Mouse (Mus musculus) kidney, embryonic 14.5 days (tissue): ENCODE measurements around the gene Nmnat3. TPM values are rescaled to one million over a fixed set of nuclear protein-coding genes. Genes with fewer than 3 reads are reported as not detected.

Experiments used
- ATAC-seq: fragments of 200-750 bp; cut with Nextera tagmentation; 2 replicates; pipeline ENCODE4 v1.8.0; 2017; ENCODE audit warnings: moderate number of reproducible peaks, mild to moderate bottlenecking, moderate TSS enrichment, moderate library complexity; ENCODE audit not compliant: low FRiP score, low TSS enrichment
- H3K27ac ChIP-seq: fragments of 300-500 bp; sonication (generic); 2 replicates; pipeline ENCODE4 v1.5.1; 2014; ENCODE audit warnings: low read depth, mild to moderate bottlenecking, low read length, moderate library complexity, mixed read lengths
- H3K27me3 ChIP-seq: fragments of 300-500 bp; sonication (generic); 2 replicates; pipeline ENCODE4 v1.6.1; 2014; ENCODE audit warnings: mild to moderate bottlenecking, low read length; ENCODE audit not compliant: control insufficient read depth, insufficient read depth
- H3K36me3 ChIP-seq: fragments of 300-500 bp; sonication (generic); 2 replicates; pipeline ENCODE4 v1.6.1; 2014; ENCODE audit warnings: low read length, mixed read lengths; ENCODE audit not compliant: control insufficient read depth, insufficient read depth
- H3K4me1 ChIP-seq: fragments of 300-500 bp; sonication (generic); 2 replicates; pipeline ENCODE4 v1.6.1; 2014; ENCODE audit warnings: low read length, mixed read lengths; ENCODE audit not compliant: control insufficient read depth, insufficient read depth
- H3K4me2 ChIP-seq: fragments of 300-500 bp; sonication (generic); replicated peaks from 2 replicates; pipeline ENCODE4 v1.6.1; 2014; ENCODE audit warnings: low read depth, mild to moderate bottlenecking, low read length
- H3K4me3 ChIP-seq: fragments of 300-500 bp; sonication (generic); 2 replicates; pipeline ENCODE4 v1.5.1; 2014; ENCODE audit warnings: mild to moderate bottlenecking, low read length
- H3K9ac ChIP-seq: fragments of 300-500 bp; sonication (generic); 2 replicates; pipeline ENCODE4 v1.6.1; 2014; ENCODE audit warnings: low read depth, mild to moderate bottlenecking, low read length, moderate library complexity
- H3K9me3 ChIP-seq: fragments of 300-500 bp; sonication (generic); 2 replicates; pipeline ENCODE4 v1.6.1; 2016; ENCODE audit warnings: low read length; ENCODE audit not compliant: control insufficient read depth
- WGBS: fragments of 180-500 bp; shearing (Covaris S2); extraction: QIAGEN DNeasy Blood & Tissue Kit; methylation state at CpG from one replicate; pipeline ENCODE4 v1.1.7; 2014; 5-methylcytosine and 5-hydroxymethylcytosine counted together
- polyA plus RNA-seq: library from polyadenylated mRNA; unstranded; fragments of >200 nt; fragmentation: Nextera tagmentation; extraction: Ambion mirVana; gene quantifications from 2 replicates; pipeline ENCODE4 v1.2.1, GENCODE M21; 2014

Nmnat3 gene
- polyA plus RNA-seq, 1 experiment from 2014 or later, result 8.4 TPM

DNA sequence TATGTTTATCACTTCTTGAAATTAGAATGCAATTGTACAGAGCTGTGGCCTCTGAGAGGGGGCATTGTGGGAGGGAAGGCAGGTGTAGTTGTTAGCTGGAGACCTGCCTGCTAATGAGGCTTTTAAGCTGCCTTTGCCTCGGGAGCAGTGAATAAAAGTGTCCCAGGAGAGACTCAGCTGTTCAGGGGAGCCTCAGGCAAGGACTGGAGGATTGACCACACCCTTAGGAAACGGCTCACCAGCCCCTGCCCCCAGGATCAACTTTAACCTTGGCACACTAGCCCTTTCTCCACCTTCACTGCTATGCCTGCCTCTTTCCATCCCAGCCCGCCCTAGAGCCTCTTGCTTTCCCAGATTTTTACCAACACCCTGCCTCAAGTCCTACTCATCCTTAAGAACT is 31.6 kb downstream of the Nmnat3 start:
- Histone ChIP-seq H3K36me3 (no peaks in the 10 kb centered on the region), H3K4me2 (no peak overlapping the region), H3K9ac (no peak overlapping the region), H3K9me3 (no peaks in the 10 kb centered on the region; the same call in 1 of the 2 replicates), H3K27me3 (no peaks in the 10 kb centered on the region), H3K4me3 (no peak overlapping the region), H3K4me1 (no peaks in the 10 kb centered on the region), H3K27ac (no peak overlapping the region)
- WGBS, result 33% methylated on average over 3 of the region's 3 CpGs
- no peak for ATAC-seq

DNA sequence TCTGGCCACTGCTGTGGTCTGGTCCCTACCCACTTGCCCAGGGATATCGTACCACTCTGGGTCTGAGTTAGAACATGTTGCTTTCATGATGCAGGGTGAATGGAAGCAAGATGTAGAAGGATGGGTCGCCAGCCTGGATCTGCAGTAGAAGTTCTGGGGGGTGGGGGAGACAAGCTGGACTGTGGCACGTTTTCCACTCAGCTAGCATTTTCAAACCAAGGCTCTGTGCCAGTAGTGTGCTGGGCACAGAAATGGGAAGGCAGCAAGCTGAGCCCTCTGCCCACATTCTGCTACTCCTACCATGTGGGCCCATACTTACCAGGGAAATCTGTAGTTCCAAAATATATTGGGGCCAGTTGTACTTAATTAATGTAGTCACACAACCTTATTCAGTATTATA is 33.5 kb downstream of the Nmnat3 start:
- WGBS, result 88% methylated on average over 3 of the region's 3 CpGs
- Histone ChIP-seq H3K27ac (no peak overlapping the region), H3K4me2 (no peak overlapping the region)

DNA sequence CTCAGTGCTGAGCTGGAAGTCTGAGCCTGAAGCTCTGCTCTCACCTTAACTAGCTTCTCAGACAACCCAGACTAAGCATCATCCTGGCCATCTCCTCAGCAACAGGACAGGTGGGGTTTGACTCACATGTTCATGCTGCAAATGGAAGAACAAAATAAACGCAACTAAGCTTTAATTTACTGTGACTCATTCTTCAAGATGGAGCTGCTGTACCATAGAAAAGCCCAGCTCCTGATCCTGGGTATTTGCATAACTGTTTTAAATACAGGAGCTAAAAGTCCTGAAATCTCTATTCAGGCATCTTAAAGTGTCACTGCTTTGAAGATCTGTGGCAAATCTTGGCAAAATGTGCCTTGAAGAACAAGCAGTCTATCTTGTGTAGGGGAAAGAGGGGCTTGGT is 38.9 kb downstream of the Nmnat3 start:
- H3K4me1 ChIP-seq, result peaks cover 10% of the 10 kb centered on the region; the same call in 1 of the 2 replicates
- H3K27me3 ChIP-seq, result no peaks in the 10 kb centered on the region
- ATAC-seq, result no peak
- H3K27ac ChIP-seq, result no peak overlapping the region
- 86% methylated on average over 1 of the region's 1 CpGs for WGBS
- no peaks in the 10 kb centered on the region for H3K36me3 ChIP-seq
- no peak overlapping the region for H3K4me2 ChIP-seq
- no peaks in the 10 kb centered on the region; the same call in 1 of the 2 replicates for H3K9me3 ChIP-seq
- H3K9ac ChIP-seq, result no peak overlapping the region
- H3K4me3 ChIP-seq, result no peak overlapping the region

More for the DNA sequence above, 33.5 kb downstream of the Nmnat3 start:
- Histone ChIP-seq H3K4me3 (no peak overlapping the region), H3K4me1 (no peaks in the 10 kb centered on the region), H3K9me3 (no peaks in the 10 kb centered on the region; the same call in 1 of the 2 replicates), H3K9ac (no peak overlapping the region), H3K27me3 (no peaks in the 10 kb centered on the region), H3K36me3 (no peaks in the 10 kb centered on the region)
- no peak for ATAC-seq

DNA sequence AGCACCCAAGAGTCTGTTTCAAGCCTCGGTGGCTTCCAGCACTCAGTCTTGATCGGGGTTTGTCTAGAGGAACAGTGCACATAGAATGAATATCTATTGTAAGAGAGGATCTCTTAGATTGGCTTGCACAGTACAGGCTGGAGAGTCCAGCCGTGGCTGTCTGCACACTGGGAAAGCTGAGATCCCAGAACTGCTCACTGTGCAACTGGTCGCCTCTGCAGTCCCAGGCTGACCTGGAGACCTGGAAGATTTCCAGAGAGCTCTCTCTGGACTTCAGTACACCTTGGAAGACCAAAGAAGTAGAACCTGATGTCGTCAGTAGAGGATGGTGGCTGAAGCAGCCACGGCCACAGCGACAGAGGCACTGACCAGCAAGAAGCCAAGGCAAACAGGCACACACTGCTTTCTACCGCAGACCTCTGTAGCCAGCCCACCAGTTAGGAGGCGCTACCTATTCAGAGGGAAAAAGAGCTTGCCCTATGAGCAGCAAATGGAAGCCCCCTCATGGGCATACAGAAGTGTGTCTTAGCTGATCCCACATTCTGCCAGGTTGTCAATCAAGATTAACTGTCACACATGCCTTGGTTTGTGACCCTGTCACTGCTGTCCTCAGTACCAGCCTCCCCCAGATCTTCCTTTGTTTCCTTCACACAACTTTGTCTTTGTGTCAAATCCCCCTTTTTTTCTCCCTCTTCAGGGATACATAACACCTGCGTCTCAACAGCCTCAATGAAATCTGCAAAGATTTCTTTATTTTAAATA is 41.4 kb downstream of the Nmnat3 start:
- Histone ChIP-seq H3K4me3 (no peak overlapping the region), H3K27me3 (no peaks in the 10 kb centered on the region), H3K9me3 (no peaks in the 10 kb centered on the region), H3K27ac (no peak overlapping the region), H3K9ac (no peak overlapping the region), H3K4me2 (no peak overlapping the region), H3K4me1 (peaks cover 10% of the 10 kb centered on the region; the same call in 1 of the 2 replicates), H3K36me3 (no peaks in the 10 kb centered on the region)
- no peak for ATAC-seq
- 81% methylated on average over 10 of the region's 10 CpGs for WGBS

DNA sequence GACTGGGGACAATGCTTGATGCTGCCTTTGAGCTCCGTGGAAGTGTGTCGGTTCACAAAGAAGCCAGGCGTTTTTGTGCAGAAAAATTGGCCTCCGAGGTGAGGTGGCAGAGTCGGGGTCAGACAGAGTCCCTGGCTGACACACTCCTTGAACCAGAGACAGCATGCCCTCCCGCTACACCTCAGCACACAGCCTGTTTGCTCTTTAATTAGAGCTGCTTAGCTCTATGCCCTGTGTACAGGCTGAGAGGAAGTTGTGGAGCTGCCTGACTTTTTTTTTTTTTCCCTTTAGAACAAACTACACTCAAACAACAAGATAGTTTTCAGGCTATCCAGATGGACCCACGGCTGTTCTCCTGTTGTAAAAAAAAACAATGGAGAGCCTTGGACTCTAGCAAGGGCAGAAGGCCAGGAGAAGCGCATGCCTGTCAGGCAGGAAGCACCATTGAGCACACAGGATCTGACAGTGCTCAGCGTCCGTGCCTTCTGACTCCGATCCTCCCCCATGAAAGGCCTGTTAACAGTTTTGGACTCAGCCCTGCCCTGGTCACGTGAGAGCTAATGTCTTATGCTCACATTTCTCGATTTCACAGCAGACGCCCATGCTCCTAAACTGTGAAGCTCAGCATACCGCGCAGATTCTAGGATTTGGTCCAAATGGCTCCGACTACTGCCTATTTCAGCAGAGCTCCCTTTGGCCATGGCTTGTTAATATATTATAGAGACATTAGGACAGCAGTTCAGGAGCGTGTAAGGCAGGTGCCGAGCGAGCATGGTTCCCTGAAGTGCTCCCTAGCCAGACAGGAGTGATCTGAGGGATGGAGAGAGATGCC is 42.3 kb downstream of the Nmnat3 start:
- 35% methylated on average over 20 of the region's 20 CpGs for WGBS
- no peaks in the 10 kb centered on the region for H3K36me3 ChIP-seq
- H3K9ac ChIP-seq, result no peak overlapping the region
- no peak overlapping the region for H3K4me3 ChIP-seq
- peak overlapping the region; percentile 17; the same call in 1 of the 2 replicates for H3K4me2 ChIP-seq
- no peaks in the 10 kb centered on the region for H3K27me3 ChIP-seq
- H3K27ac ChIP-seq, result no peak overlapping the region
- peaks cover 10% of the 10 kb centered on the region; the same call in 1 of the 2 replicates for H3K4me1 ChIP-seq
- H3K9me3 ChIP-seq, result no peaks in the 10 kb centered on the region
- ATAC-seq, result peak; percentile 87

DNA sequence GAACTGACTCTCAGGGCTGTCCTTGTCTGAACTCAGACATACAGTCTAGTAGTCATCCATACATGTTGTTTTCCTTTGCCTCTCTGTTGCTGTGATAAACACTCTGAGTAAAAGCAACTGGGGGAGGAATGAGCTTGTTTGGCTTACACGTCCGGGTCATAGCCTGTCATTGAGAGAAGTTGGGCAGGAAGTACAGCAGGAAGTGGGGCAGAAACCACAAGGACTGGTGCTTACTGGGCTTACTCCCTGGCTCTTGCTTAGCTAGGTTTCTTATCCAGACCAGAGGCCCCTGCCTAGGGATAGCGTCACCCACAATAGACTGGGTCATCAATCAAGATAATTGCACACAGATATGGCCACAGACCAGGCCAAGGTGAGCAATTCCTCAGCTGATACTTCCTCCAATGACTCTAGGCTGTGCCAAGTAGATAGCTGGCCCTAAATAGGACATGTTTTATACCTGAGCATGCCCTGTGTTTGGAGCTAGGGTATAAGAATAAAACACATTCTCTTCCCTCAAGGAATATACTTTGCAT is 46.1 kb downstream of the Nmnat3 start:
- no peak for ATAC-seq
- H3K9me3 ChIP-seq, result no peaks in the 10 kb centered on the region
- H3K9ac ChIP-seq, result no peak overlapping the region
- H3K36me3 ChIP-seq, result no peaks in the 10 kb centered on the region
- WGBS, result 60% methylated on average over 3 of the region's 3 CpGs
- H3K4me1 ChIP-seq, result peaks cover 10% of the 10 kb centered on the region; the same call in 1 of the 2 replicates
- no peak overlapping the region for H3K4me3 ChIP-seq
- H3K27ac ChIP-seq, result no peak overlapping the region
- H3K4me2 ChIP-seq, result no peak overlapping the region
- H3K27me3 ChIP-seq, result no peaks in the 10 kb centered on the region

DNA sequence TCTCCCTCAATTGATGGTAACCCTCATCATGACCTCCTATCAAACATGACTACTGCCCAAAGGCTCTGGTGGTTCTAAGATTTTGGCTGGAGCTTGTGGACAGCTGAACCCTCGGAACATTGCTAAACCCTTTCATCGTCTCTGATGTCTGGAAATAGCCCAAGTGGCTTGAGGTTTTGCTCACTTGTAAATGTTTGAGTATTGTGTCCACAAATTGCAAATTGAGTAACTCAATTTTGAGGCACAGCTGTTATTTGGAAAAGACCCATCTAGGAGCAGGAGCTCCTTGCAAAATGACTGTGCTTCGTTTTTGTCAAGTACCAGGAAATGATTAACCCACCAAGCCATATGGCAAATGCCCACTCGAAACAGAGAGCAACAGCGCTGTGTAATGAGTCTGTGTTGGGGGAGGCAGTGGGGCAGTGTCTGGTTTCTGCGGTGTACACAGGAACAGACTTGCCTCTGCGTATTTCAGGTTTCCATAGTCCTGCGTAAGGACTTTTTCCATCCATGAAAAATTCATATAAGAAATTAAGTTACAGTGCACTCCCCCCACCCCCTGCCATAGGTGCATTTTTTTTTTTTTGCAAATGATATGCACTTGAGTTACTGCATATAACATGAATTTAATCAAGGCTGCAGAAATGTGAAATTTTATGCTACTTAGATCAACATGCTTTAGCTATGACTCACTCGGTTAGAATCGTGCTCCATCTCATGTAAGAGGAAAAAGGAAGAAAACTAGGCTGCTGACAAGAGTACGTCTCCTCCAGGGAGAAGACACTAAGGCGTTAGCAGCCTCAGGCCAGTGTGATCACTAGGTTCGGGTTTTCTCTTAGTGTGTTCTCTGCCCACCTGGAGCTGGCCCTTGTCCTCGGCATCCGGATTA is 50.9 kb downstream of the Nmnat3 start:
- Histone ChIP-seq H3K4me2 (no peak overlapping the region), H3K27me3 (no peaks in the 10 kb centered on the region), H3K4me3 (no peak overlapping the region), H3K9me3 (no peaks in the 10 kb centered on the region), H3K9ac (no peak overlapping the region), H3K27ac (no peak overlapping the region), H3K36me3 (no peaks in the 10 kb centered on the region), H3K4me1 (0 out of 2 replicates have a peak, but pooled peaks cover 3% of the 10 kb centered on the region)
- 73% methylated on average over 15 of the region's 15 CpGs for WGBS
- ATAC-seq, result peak; percentile 24; the same call in 1 of the 2 replicates

DNA sequence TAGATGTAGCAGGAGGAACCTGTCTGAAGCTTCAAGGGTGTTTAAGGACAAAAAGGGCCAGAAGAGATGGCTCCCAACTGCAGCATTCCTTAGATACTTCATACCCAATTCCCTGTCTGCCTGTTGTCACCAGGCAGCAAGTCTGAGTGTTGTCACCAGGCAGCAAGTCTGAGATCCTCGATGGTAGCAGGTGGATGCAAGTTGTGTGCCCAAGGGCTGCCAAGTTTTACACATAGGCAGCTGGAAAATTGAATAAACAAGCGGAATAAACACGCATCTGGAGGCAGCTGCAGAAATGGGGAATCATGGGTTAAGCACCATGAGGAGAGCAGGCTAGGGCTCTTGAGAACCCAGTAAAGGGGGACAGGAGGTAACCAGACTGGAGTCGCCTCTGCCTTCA is 52.7 kb downstream of the Nmnat3 start:
- ATAC-seq, result no peak
- Histone ChIP-seq H3K9me3 (no peaks in the 10 kb centered on the region), H3K4me1 (0 out of 2 replicates have a peak, but pooled peaks cover 3% of the 10 kb centered on the region), H3K9ac (no peak overlapping the region), H3K4me2 (no peak overlapping the region), H3K27me3 (no peaks in the 10 kb centered on the region), H3K36me3 (no peaks in the 10 kb centered on the region), H3K27ac (no peak overlapping the region), H3K4me3 (no peak overlapping the region)
- WGBS, result 79% methylated on average over 4 of the region's 4 CpGs
